Mouse (Mus musculus): ENCODE measurements around the gene Atg101.

Atg101 gene

DNA sequence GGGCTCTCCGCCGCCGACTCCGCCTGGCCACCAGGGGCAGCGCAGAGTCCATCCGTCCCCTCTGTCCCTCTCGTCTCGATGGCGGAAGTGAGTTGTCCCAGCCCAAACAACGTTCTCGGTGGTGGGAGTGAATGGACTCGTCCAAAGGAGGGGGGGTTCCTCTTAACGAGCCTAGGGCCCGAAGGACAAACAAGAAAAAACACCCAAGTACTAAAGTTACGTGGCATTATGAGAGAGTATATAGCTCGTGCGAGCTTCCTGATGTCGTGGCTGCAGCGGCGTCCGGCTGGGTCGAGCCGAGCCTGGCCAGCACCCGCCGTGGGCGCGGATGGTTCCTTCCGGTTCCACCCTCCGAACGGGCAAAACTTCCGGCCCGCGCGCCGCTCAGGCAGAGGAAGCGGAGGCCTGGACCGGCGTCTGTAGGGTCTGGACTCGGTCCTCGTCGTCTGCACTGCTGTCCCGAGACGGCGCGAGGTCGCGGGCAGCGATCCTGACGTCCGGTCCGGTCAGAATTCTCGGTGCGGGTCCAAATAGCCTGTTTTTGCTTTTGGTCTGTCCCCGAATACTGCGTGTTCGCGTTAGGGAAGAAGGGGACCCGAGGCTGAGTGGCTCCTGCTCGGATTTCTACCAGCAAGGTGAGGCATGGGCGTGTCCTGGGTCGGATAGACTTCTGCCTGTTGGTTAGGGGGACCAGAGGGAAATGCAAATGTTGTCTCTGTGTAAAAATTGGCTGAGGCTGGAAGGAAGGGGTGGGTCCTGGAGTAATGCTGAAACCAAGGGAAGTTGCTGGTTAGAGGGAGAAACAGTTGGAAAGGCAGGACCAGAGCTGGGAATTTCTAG is at the start of gene Atg101:
Gene Atg101 (plus strand): TSS at position 362 of the 840 bp plus-strand sequence.
- peak; percentile 93 for DNase-seq (ENCODE audit: low spot score)

GRCm38 (mm10) chr15:101234611-101235341 is 49.3 kb upstream of the Atg101 start:
- no peak for DNase-seq (ENCODE audit: low spot score)

- no peak for DNase-seq (ENCODE audit: low spot score)
Observed at GRCm38 (mm10) chr15:101235342-101235698, 48.8 kb upstream of the Atg101 start.

DNA sequence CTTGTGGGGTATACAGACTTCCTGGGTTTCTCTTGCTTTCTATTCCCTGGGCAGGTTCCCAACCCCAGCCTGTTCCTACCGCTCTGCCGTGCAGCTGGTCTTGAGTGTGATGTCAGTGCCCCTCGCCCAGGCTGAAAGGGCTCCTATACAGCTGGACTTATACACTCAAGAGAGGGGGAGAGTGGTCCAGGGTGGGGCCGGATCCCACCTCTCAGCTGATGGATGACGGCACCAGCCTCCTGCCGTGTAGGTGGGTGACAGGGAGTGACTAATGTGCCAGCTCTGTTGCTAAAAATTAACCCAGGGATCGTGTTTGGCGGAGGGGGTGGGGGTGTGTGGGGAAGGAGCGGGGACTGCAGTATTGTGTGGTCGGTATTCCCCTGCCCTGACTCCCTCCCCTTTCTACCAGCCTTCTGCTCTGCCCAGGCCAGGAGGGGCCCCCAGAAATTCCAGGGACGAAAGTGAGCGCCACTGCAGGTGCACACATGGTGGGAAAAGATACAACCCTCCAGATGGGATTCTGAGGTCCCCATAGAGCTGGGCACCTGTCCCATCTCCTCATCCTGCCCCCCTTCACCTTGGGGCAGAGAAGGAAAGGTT is 48.2 kb upstream of the Atg101 start:
- no peak for DNase-seq (ENCODE audit: low spot score)

- peak; percentile 77 for DNase-seq (ENCODE audit: low spot score)
Observed at GRCm38 (mm10) chr15:101236878-101237277, 47.2 kb upstream of the Atg101 start.

GRCm38 (mm10) chr15:101238885-101239511 is 45.1 kb upstream of the Atg101 start:
- DNase-seq (ENCODE audit: low spot score): peak; percentile 57

- DNase-seq (ENCODE audit: low spot score): no peak
Observed at GRCm38 (mm10) chr15:101239821-101240220, 44.3 kb upstream of the Atg101 start.

GRCm38 (mm10) chr15:101240799-101241204 is 43.3 kb upstream of the Atg101 start:
- DNase-seq (ENCODE audit: low spot score): peak; percentile 90

- no peak for DNase-seq (ENCODE audit: low spot score)
Observed at GRCm38 (mm10) chr15:101241236-101241635, 42.8 kb upstream of the Atg101 start.

GRCm38 (mm10) chr15:101241853-101242252 is 42.2 kb upstream of the Atg101 start:
- no peak for DNase-seq (ENCODE audit: low spot score)

DNA sequence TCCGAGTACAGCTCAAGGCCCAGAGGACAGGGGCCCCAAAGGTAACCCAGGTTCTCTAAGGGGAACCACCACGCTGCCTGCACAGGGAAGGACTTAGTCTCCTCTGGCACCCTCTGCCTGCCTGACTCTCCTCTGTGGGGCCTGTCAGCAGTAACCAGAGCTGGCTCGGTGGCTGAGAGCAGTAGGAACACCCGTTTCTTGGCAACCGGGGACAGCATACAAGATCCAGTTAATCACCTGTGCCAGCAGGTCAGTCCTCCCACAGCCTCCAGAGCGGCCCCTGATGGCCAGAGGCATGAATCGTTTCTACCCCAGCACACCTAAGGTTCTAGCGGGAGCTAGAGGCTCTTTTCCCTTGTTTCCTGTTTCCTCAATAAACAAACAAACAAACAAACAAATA is 41.4 kb upstream of the Atg101 start:
- peak; percentile 81 for DNase-seq (ENCODE audit: low spot score)

GRCm38 (mm10) chr15:101244012-101244411 is 40.1 kb upstream of the Atg101 start:
- DNase-seq (ENCODE audit: low spot score): no peak

GRCm38 (mm10) chr15:101246231-101247154 is 37.6 kb upstream of the Atg101 start:
- DNase-seq (ENCODE audit: low spot score): peak; percentile 98

DNA sequence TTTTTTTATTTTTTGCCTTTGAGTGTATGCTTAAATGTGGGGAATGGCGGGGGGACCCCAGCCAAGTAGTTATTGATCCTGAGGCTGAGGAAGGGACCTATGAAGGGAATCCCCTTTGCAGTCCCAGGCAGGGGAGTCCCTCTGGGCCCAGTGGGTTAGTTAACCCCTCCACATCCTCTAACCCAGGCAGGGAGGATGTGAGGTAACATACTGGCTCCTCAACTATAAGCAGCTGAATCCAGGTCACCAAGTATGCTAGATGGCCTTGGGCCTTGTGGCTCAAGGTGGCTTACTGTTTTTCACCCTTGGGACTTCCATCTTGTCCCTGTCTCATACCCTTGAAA is 36.9 kb upstream of the Atg101 start:
- no peak for DNase-seq (ENCODE audit: low spot score)

GRCm38 (mm10) chr15:101248029-101248710 is 35.9 kb upstream of the Atg101 start:
- no peak for DNase-seq (ENCODE audit: low spot score)

- DNase-seq (ENCODE audit: low spot score): no peak
Observed at GRCm38 (mm10) chr15:101250220-101250800, 33.8 kb upstream of the Atg101 start.

DNA sequence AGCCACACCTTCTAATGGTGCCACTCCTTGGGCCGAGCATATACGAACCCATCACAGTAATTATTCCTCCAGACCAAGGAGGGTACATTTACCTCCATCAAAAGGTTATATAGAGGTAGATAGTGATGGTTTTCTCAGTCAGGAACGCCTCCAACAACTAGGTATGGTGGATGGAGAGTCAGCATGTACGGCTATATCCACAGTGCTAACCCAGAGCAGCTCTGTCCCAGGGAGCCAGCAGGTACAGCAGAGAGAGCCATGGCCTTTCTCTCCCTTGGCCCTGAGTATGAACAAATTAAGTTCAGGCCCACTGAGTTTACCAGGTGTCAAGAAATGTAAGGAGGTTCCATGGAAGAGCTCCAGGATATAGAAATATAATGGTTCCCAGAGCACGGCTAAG is 32.1 kb upstream of the Atg101 start:
- no peak for DNase-seq (ENCODE audit: low spot score)

GRCm38 (mm10) chr15:101252614-101253013 is 31.5 kb upstream of the Atg101 start:
- DNase-seq (ENCODE audit: low spot score): no peak

- DNase-seq (ENCODE audit: low spot score): no peak
Observed at GRCm38 (mm10) chr15:101253563-101253885, 30.5 kb upstream of the Atg101 start.

Data from lung, postnatal 25 days (tissue).